Mouse (Mus musculus) lung, adult 2 months (tissue): ENCODE results near the gene Ramp1. TPM values are rescaled to one million over a fixed set of nuclear protein-coding genes. Genes with fewer than 3 reads are reported as not detected.

ENCODE experiments used
- DNase-seq: peaks from one replicate; pipeline ENCODE4 v3.0.0; 2022
- H3K4me1 ChIP-seq: fragments of 200-500 bp; 2 replicates; pipeline ENCODE4 v1.6.1; 2011; ENCODE audit warnings: low read length; ENCODE audit not compliant: control insufficient read depth, insufficient read depth
- H3K4me3 ChIP-seq: fragments of 200-500 bp; replicated peaks from 2 replicates; pipeline ENCODE3; 2011; ENCODE audit warnings: low read depth, mild to moderate bottlenecking, control low read depth, low read length; ENCODE audit errors: extremely low read depth
- CTCF ChIP-seq: fragments of 200-500 bp; IDR thresholded peaks from 2 replicates; pipeline ENCODE4 v1.5.1; 2011; ENCODE audit warnings: mild to moderate bottlenecking, low read length, control low read depth; ENCODE audit not compliant: insufficient read depth
- POLR2A ChIP-seq: fragments of 200-500 bp; IDR thresholded peaks from 2 replicates; pipeline ENCODE4 v1.6.1; 2011; ENCODE audit warnings: low read depth, mild to moderate bottlenecking, control low read depth, low read length, borderline replicate concordance; ENCODE audit errors: extremely low read depth
- WGBS: fragments of 180-500 bp; shearing (Covaris S2); methylation state at CpG from one replicate; pipeline ENCODE4 v1.1.7; 2018; 5-methylcytosine and 5-hydroxymethylcytosine counted together
- polyA plus RNA-seq: library from polyadenylated mRNA; depleted of rRNA; stranded (reverse); fragments of >200 nt; gene quantifications from 2 replicates; pipeline ENCODE4 v1.2.3, GENCODE M21; 2012

Ramp1 gene
- polyA plus RNA-seq, 1 experiment = 37.7 TPM

DNA sequence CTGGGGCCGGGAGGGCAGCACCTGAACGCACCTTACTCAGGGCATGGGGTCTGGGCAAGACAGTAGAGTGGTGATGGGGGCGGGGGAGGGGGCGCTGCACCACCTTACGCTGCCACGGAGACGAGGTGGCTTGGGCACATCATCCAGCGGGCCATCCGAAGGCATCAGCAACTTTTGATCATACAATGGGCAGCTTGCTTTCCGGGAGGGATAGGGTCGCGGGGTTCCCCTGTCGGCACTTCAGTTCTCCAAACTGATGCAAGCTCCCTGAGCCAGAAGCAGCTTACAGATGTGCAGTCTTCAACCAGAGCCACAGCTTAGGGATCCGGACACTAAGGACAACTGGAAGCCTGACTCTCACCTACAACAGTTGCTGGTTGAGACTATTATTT is 548 bp downstream of the Ramp1 start:
- TF ChIP-seq POLR2A (no peak), CTCF (no peak)
- Histone ChIP-seq H3K4me1 (peaks cover 11% of the 10 kb centered on the region), H3K4me3 (peak overlapping the region; percentile 61)
- DNase-seq = no peak
- 6% methylated on average over 14 of the region's 14 CpGs for WGBS

DNA sequence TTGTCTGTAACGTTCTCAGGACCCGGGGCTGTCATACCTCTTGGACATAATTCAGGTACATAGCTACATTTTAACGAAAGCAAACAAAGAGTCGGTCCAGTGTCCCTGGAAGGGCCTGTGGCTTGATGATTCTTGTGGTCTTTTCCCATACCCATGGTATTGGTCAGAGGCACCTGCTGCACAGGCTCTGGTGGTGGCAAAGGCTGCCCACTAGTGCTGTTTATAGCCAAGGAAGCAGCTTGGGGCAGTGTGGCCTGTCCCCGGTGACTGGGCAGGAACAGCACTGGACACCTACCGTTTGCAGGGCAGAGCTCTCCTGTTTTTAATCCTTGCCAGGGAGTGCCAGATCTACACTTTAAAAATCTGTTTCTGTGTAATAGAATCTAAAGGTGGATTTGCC is 1.1 kb downstream of the Ramp1 start:
- 47% methylated on average over 6 of the region's 6 CpGs for WGBS
- no peak for TF ChIP-seq POLR2A
- no peak for TF ChIP-seq CTCF
- peak; percentile 18 for DNase-seq
- Histone ChIP-seq H3K4me1 (peaks cover 11% of the 10 kb centered on the region), H3K4me3 (peak overlapping the region; percentile 61)

DNA sequence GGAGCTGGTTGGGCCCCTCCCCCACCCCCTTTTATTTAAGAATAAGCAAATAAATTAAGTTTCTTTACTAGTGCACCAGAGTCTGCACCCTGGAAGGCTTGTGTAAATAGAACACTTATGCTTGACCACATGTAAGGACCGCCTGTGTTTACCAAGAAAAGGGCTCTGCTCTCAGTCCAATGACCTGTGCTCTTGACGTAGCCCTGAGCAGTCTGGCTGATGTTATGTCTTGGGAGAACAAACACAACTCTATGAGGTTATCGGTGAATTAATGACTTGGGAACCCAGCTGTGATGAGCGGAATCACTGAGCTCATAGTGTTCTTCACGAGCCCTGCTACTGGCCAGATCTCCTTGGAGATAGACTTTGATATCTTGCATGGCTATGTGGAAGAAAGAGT is 1.6 kb downstream of the Ramp1 start:
- 32% methylated on average over 5 of the region's 5 CpGs for WGBS
- TF ChIP-seq POLR2A = no peak
- no peak for TF ChIP-seq CTCF
- H3K4me1 ChIP-seq = peaks cover 11% of the 10 kb centered on the region
- peak overlapping the region; percentile 42 for H3K4me3 ChIP-seq
- peak; percentile 27 for DNase-seq

DNA sequence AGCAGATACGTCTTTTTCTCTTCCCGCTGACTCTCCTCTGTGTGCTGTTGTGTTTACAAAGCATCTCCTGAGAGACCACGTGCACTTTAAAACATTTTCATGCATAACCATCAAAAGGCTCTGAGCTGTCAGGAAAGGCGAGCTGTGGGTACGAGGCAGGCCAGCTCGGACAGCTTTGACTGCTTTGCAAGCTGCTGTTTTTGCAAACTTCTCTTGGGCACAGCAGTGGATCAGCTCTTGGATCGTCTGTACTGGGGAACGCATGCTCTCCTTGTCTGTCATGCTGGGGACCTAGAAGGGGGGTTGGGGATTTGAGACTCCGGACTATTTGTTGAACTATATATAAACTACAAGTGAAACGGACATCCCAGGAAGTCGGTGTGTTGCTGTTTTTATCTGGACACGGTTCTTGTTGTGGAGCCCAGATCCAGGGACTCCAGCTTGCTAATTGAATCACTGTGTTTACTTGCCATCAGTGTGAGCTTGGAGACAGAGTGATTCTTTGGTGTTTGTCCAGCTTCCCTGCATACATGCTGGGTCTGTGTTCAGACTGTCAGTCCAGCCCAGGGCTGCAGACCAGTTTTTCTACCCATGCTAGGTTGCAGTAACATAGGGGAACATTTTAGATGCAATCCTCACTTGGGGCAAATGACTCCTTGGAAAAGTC is 2.3 kb downstream of the Ramp1 start:
- 14% methylated on average over 12 of the region's 12 CpGs for WGBS
- no peak for DNase-seq
- no peak for TF ChIP-seq POLR2A
- no peak for TF ChIP-seq CTCF
- peak overlapping the region; percentile 27 for H3K4me3 ChIP-seq
- H3K4me1 ChIP-seq = peaks cover 11% of the 10 kb centered on the region

DNA sequence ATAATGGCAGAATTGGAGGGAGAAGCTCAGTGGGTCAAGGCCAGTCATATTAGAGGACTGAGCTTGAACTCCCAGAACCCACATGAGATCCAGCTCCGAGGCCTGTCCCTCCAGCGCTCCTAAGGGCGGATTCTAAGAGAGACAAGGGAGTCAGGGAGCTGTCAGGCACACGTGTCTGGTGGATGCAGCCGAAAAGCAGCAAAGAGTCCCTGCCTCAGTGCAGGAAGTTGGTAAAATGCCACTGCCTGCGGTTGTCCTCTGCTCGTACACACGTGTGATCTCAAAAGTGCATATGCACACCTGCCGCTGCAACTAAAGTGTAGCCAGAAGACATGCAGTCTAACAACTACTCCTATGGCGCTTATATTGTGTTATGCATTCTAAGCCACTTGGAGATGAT is 3.7 kb downstream of the Ramp1 start:
- WGBS = 68% methylated on average over 10 of the region's 10 CpGs
- Histone ChIP-seq H3K4me3 (no peak overlapping the region), H3K4me1 (peaks cover 11% of the 10 kb centered on the region)
- DNase-seq = no peak
- TF ChIP-seq CTCF (no peak), POLR2A (no peak)

DNA sequence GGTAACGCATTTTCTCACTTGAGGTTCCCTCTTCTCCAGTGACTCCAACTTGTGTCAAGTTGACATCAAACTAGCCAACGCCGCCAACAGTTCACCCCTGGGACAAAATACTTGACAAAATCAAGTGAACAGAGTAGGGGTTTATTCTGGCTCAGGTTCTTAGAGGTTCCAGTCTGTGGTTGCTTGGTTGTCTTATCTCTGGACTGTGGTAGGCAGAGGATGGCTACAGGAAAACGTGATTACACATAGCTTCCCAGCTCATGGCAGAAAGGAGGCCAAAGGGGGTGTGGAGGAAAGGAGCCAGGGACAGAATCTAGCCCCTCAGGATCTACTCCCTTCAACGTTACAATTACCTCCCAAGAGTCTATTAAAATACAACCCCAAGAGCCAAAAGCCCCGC is 7.1 kb downstream of the Ramp1 start:
- 76% methylated on average over 6 of the region's 6 CpGs for WGBS
- no peak overlapping the region for H3K4me3 ChIP-seq
- no peak for DNase-seq
- TF ChIP-seq CTCF (no peak), POLR2A (no peak)
- H3K4me1 ChIP-seq = peaks cover 2% of the 10 kb centered on the region

DNA sequence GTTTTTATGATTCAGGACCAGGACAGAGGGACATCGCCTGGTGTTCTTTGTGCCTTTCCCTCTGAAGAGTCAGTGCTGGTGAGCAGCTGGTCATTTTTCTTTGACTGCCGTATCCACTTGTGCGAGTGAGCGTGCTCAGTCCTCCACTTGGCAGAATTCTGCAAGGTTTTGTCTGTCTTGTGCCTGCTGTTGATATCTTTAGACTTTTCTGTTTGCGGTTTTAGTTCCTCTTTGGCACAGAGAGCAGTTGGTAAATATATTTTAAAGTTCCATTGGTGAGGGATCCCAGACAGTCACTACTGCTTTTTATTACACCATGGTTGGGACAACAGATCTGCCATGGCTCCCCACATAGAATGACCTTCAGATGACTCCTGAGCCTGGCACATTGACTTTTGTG is 7.7 kb downstream of the Ramp1 start:
- no peak for TF ChIP-seq POLR2A
- TF ChIP-seq CTCF = no peak
- H3K4me1 ChIP-seq = no peaks in the 10 kb centered on the region
- DNase-seq = no peak
- WGBS = 55% methylated on average over 5 of the region's 5 CpGs
- no peak overlapping the region for H3K4me3 ChIP-seq

DNA sequence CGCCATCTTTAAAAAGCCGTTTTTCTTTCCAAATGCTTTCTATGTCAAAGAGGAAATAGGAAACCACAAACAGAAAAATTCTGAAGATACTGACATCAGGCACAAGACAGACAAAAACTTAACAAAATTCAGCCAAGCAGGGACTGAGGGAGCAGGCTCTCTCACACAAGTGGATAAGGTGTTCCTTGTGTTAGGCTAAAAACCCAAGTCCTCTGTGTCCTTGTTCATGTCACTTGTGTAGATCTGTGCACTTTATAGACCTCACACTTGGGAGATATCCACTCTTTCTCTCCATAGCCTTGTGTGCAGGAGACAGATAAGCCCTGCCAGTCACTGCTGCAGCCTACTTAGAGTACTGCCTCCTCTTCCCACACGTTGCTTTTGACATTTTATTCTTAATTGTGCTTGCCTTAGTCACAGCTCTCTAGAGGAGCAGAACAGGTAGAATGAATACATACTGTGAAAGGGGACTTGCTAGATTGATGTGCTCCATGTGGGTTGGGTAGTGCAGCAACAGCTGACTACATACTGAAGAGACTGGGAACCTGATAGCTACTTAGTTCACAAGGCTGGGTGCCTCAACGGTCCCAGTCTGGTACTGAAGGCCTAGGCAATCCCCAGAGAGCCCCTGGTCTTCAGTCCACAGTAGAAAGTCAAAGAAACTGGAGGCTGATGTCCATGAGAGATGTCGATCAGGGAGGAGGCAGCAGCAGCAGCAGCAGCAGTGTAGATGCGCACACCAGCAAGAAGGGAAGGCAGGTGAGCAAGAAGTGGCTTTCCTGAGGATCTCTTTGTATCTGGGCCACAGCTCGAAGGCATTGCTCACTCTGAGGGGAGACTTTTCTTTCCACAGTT is 8.4 kb downstream of the Ramp1 start:
- 71% methylated on average over 7 of the region's 7 CpGs for WGBS
- H3K4me1 ChIP-seq = no peaks in the 10 kb centered on the region
- H3K4me3 ChIP-seq = no peak overlapping the region
- no peak for DNase-seq
- TF ChIP-seq CTCF (no peak), POLR2A (no peak)

DNA sequence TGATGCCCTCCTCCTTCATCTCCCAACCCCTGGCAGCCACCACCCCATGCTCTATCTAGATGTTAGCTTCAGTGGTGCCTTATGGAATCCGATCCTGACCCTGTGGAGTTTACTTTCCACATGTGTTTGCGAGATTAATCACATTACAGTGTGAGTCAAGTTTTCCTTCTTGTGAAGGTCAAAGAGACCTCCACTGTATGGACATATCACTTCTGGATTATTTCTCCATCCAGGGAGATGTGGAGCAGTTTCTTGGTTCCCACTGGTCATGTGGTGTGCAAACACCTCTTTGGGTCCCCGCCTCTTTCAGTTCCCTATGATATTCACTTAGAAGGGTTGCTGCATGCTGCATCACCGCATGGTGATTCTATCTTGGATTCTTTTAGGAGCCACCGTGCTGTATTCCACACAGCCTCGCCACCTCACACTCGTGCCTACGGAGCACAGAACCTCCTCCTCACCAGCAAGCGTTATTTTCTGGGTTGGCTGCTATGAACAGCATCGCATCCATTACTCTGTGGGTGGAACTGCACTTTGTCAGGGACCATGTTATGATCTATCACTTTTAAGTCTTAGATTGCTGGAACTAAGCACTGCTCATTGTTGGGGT is 9.3 kb downstream of the Ramp1 start:
- 86% methylated on average over 10 of the region's 10 CpGs for WGBS
- Histone ChIP-seq H3K4me1 (no peaks in the 10 kb centered on the region), H3K4me3 (no peak overlapping the region)
- DNase-seq = no peak
- TF ChIP-seq CTCF = no peak
- TF ChIP-seq POLR2A = no peak
